Mouse (Mus musculus): ENCODE measurements at regions not wholly inside any gene's neighbourhood (a gene's known extent, or its start where the extent isn't known, plus 50 kb on each side); places are given as distances from the start of the nearest gene placed in this dataset.

DNA sequence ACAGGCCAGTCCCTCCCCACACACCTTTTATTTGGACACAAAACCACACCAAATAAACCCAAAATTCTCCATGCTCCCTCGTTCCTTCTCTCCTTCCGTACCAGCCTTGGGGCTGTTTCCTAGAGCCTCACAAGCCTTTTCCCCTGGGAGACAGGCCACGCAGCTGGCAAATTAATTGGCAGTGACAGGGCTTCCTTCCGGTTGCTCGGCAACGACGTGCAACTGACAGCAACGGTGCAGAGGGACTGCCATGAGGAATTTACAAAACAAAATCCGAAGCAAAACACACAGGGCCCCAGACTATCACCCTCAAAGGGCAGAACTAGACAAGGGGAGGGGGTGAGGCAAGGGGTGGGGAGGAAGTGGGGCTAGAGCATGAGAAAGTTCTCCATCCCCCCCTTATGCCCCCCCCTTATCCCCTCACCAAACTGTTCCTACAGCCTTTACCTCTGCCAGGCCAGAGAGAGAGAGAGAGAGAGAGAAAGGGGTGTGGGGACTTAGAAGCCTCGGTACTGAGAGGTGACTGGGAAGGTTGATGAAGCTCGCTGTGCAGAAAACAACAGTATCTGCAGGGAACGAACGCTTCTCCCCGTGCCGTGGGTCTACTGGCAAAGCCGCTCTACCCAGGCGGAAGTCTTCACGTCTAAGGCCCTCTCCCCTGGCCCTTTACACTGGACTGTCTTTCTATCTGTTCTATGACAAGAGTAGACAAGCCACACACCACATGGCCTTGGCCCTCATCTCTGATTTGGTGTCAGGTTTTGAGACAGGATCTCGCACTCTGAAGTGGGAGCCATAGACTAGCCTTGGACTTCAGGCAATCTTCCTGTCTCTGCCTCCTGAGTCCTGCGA lies 264.4 kb downstream of the Sox9 start:
- H3K36me3 ChIP-seq (ENCODE audit: control insufficient read depth, insufficient read depth, low read length): no peaks in the 10 kb centered on the region
- 51% methylated on average over 20 of the region's 20 CpGs for WGBS
- H3K4me3 ChIP-seq (ENCODE audit: insufficient read depth, low read depth, low read length): no peak overlapping the region
- TF ChIP-seq CTCF (conservative IDR thresholded peaks at IDR 0.05; ENCODE audit: insufficient read depth, insufficient read length, low read depth, low read length): no peak
- TF ChIP-seq POLR2A (IDR thresholded peaks at IDR 0.05; ENCODE audit: low read depth, low read length): no peak
- no peaks in the 10 kb centered on the region; the same call in 1 of the 2 replicates for H3K4me1 ChIP-seq (ENCODE audit: control insufficient read depth, insufficient read depth, low read length)
- H3K27ac ChIP-seq (ENCODE audit: insufficient read depth, low read depth, low read length): no peak overlapping the region
- DNase-seq: peak; percentile 64
- no peaks in the 10 kb centered on the region for H3K27me3 ChIP-seq (replicated peaks; ENCODE audit: control insufficient read depth, insufficient read depth, low read length)

DNA sequence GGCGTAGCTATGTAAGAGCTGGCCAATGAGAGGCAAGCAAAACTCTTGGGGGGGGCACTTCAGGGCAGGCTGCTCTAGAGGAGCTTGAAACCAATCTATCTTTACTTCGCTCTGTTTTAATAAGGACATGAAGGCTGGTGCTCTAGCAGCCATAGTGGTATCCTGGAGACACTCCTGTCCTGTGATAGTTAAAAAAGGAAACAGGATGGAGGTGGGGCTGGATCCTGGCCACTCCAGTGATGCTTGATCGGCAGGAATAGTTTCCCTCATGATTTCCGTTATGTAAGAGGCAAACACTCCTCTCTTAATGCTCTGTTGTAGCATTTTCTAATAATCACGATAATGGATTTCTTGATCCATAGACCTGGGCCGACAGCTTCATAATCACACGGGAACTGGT lies 266.1 kb downstream of the Sox9 start:
- 71% methylated on average over 7 of the region's 7 CpGs for WGBS
- peak; percentile 43 for DNase-seq
- no peak for TF ChIP-seq CTCF (conservative IDR thresholded peaks at IDR 0.05; ENCODE audit: insufficient read depth, insufficient read length, low read depth, low read length)
- no peak for TF ChIP-seq POLR2A (IDR thresholded peaks at IDR 0.05; ENCODE audit: low read depth, low read length)
- no peaks in the 10 kb centered on the region for H3K27me3 ChIP-seq (replicated peaks; ENCODE audit: control insufficient read depth, insufficient read depth, low read length)
- no peaks in the 10 kb centered on the region for H3K36me3 ChIP-seq (ENCODE audit: control insufficient read depth, insufficient read depth, low read length)
- no peaks in the 10 kb centered on the region; the same call in 1 of the 2 replicates for H3K4me1 ChIP-seq (ENCODE audit: control insufficient read depth, insufficient read depth, low read length)
- no peak overlapping the region for H3K27ac ChIP-seq (ENCODE audit: insufficient read depth, low read depth, low read length)
- H3K4me3 ChIP-seq (ENCODE audit: insufficient read depth, low read depth, low read length): no peak overlapping the region

DNA sequence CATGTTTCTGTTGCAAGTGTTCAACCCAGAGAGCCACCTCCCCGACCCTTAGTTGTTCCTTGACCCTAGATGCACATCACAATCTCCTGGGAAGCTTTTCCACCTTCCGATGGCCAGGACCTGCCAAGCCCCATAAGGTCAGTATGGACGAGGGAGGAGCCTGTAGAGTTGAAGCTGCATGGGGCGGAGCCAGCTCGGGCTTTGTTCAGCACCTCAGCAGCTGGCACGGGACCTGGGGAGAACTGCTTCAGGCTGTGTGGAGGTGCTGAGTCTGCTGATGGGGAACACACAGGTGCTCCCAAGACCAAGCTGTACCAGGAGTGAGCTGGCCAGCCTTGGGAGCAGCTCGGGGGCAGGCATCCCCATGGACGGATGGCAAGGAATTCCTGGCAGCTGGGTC lies 267.6 kb downstream of the Sox9 start:
- H3K4me3 ChIP-seq (ENCODE audit: insufficient read depth, low read depth, low read length): no peak overlapping the region
- DNase-seq: no peak
- TF ChIP-seq CTCF (conservative IDR thresholded peaks at IDR 0.05; ENCODE audit: insufficient read depth, insufficient read length, low read depth, low read length): no peak
- TF ChIP-seq POLR2A (IDR thresholded peaks at IDR 0.05; ENCODE audit: low read depth, low read length): no peak
- no peaks in the 10 kb centered on the region; the same call in 1 of the 2 replicates for H3K4me1 ChIP-seq (ENCODE audit: control insufficient read depth, insufficient read depth, low read length)
- 61% methylated on average over 8 of the region's 8 CpGs for WGBS
- H3K36me3 ChIP-seq (ENCODE audit: control insufficient read depth, insufficient read depth, low read length): no peaks in the 10 kb centered on the region
- no peaks in the 10 kb centered on the region for H3K27me3 ChIP-seq (replicated peaks; ENCODE audit: control insufficient read depth, insufficient read depth, low read length)
- H3K27ac ChIP-seq (ENCODE audit: insufficient read depth, low read depth, low read length): no peak overlapping the region

DNA sequence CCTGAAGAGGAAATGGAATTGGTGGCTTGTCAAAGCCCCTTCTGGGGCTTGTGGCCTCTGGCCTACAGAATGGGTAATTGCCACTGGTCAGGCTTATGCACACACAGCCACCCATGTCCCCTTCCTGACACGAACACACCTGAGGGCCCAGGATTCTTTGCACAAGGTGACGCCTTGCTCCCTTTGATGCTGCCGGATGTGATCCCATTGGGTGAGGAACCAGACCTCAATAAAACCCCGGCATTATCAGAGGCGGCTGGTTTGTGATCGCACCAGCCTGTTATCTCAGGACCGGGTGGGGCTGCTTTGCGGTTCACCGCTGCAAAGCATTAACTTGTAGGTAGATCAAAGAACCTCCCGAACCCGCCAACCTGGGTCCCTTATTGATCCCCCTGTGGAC lies 270.5 kb downstream of the Sox9 start:
- TF ChIP-seq POLR2A (IDR thresholded peaks at IDR 0.05; ENCODE audit: low read depth, low read length) (no peak), CTCF (conservative IDR thresholded peaks at IDR 0.05; ENCODE audit: insufficient read depth, insufficient read length, low read depth, low read length) (no peak)
- Histone ChIP-seq H3K27ac (ENCODE audit: insufficient read depth, low read depth, low read length) (no peak overlapping the region), H3K4me1 (ENCODE audit: control insufficient read depth, insufficient read depth, low read length) (no peaks in the 10 kb centered on the region; the same call in 1 of the 2 replicates), H3K4me3 (ENCODE audit: insufficient read depth, low read depth, low read length) (no peak overlapping the region), H3K27me3 (replicated peaks; ENCODE audit: control insufficient read depth, insufficient read depth, low read length) (no peaks in the 10 kb centered on the region), H3K36me3 (ENCODE audit: control insufficient read depth, insufficient read depth, low read length) (no peaks in the 10 kb centered on the region)
- DNase-seq: no peak
- WGBS: 96% methylated on average over 11 of the region's 11 CpGs

DNA sequence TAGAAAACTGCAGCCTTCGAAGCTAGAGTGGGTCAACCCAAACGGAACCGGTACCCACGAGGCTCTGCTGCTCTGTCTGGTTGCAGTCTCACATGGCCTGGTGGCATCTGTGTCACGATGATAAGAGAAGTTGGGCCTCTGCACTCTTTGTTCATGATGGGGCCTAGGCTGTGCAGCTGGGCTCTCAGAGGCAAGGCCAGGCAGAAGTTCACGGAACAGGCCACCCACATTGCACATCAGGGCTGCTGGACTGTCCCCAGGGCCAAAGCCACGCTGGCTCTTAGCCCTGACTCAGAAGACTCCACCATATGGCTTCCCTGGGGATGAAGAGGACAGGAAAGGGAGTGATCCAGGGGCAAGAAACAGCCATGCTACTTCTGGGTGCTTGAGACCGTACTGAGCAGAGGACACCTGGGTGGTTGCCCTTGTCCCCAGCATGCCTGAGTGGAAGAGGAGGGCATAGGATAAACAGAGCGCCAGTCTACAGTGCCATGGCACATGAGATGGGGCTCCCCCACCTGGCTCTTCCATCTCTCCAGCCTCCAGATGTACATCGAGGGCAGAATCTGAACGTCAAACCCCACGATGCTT lies 274.1 kb downstream of the Sox9 start:
- WGBS: 82% methylated on average over 12 of the region's 12 CpGs
- TF ChIP-seq POLR2A (IDR thresholded peaks at IDR 0.05; ENCODE audit: low read depth, low read length) (no peak), CTCF (conservative IDR thresholded peaks at IDR 0.05; ENCODE audit: insufficient read depth, insufficient read length, low read depth, low read length) (no peak)
- no peak for DNase-seq
- Histone ChIP-seq H3K27me3 (replicated peaks; ENCODE audit: control insufficient read depth, insufficient read depth, low read length) (no peaks in the 10 kb centered on the region), H3K27ac (ENCODE audit: insufficient read depth, low read depth, low read length) (no peak overlapping the region), H3K36me3 (ENCODE audit: control insufficient read depth, insufficient read depth, low read length) (no peaks in the 10 kb centered on the region), H3K4me1 (ENCODE audit: control insufficient read depth, insufficient read depth, low read length) (peaks cover 7% of the 10 kb centered on the region), H3K4me3 (ENCODE audit: insufficient read depth, low read depth, low read length) (no peak overlapping the region)

DNA sequence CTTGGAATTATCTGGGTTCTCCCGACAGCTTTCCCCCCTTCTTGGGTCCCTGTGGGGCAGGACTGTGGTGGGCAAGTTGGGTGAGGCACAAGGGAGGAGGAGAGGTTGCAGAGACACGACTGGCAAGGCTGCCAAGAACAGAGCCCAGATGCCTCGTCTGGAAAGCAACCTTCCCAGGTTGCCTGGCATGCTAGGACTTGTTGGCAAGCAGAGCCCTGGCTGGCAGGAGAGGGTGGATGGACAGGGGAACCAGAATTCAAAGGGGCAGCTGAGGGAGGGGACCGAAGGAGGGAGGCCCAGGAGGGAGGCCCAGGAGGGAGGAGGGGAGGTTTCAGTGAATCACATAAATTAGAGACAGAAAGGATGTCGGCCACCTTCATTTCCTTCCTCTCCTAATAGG lies 274.8 kb downstream of the Sox9 start:
- TF ChIP-seq POLR2A (IDR thresholded peaks at IDR 0.05; ENCODE audit: low read depth, low read length) (no peak), CTCF (conservative IDR thresholded peaks at IDR 0.05; ENCODE audit: insufficient read depth, insufficient read length, low read depth, low read length) (no peak)
- Histone ChIP-seq H3K27me3 (replicated peaks; ENCODE audit: control insufficient read depth, insufficient read depth, low read length) (no peaks in the 10 kb centered on the region), H3K4me3 (ENCODE audit: insufficient read depth, low read depth, low read length) (no peak overlapping the region), H3K4me1 (ENCODE audit: control insufficient read depth, insufficient read depth, low read length) (peaks cover 13% of the 10 kb centered on the region), H3K36me3 (ENCODE audit: control insufficient read depth, insufficient read depth, low read length) (no peaks in the 10 kb centered on the region), H3K27ac (ENCODE audit: insufficient read depth, low read depth, low read length) (no peak overlapping the region)
- peak; percentile 33 for DNase-seq
- WGBS: 30% methylated on average over 5 of the region's 5 CpGs

DNA sequence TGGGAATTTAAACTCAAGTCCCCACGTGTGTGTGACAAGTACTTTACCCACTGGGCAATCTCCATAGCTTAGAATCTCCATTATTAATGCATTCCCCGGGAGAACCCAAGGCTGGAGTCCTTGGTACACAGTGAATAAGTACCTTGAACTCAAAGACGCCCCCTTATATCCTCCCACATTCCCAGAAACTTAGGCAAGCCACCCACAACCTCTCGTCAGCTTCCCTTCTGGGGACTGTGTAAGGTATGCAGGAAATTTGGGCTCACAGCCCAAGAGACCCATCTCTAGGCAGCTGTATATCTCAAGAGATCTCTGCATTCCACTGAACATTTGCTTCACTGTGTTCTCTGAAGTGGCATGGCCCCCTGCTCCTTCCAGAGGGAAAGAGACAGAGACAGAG lies 288.3 kb downstream of the Sox9 start:
- no peak for DNase-seq
- TF ChIP-seq CTCF (conservative IDR thresholded peaks at IDR 0.05; ENCODE audit: insufficient read depth, insufficient read length, low read depth, low read length) (no peak), POLR2A (IDR thresholded peaks at IDR 0.05; ENCODE audit: low read depth, low read length) (no peak)
- 91% methylated on average over 4 of the region's 4 CpGs for WGBS

More for the DNA sequence above, 288.3 kb downstream of the Sox9 start:
- Histone ChIP-seq H3K27me3 (replicated peaks; ENCODE audit: control insufficient read depth, insufficient read depth, low read length) (no peaks in the 10 kb centered on the region), H3K36me3 (ENCODE audit: control insufficient read depth, insufficient read depth, low read length) (no peaks in the 10 kb centered on the region), H3K4me1 (ENCODE audit: control insufficient read depth, insufficient read depth, low read length) (no peaks in the 10 kb centered on the region; the same call in 1 of the 2 replicates), H3K27ac (ENCODE audit: insufficient read depth, low read depth, low read length) (no peak overlapping the region), H3K4me3 (ENCODE audit: insufficient read depth, low read depth, low read length) (no peak overlapping the region)

Measured in kidney, adult 2 months (tissue).